Mouse (Mus musculus) midbrain, embryonic 14.5 days (tissue): ENCODE measurements around the gene Sh3kbp1. TPM values are rescaled to one million over a fixed set of nuclear protein-coding genes. Genes with fewer than 3 reads are reported as not detected.

ENCODE experiments used
- ATAC-seq: fragments of 200-750 bp; cut with Nextera tagmentation; 2 replicates; pipeline ENCODE4 v1.8.0; 2017; ENCODE audit warnings: moderate number of reproducible peaks, moderate library complexity; ENCODE audit not compliant: low FRiP score, low TSS enrichment
- DNase-seq: peaks from one replicate; pipeline ENCODE4 v3.0.0-alpha.2; 2015
- H3K27ac ChIP-seq: fragments of 300-500 bp; sonication (generic); replicated peaks from 2 replicates; pipeline ENCODE4 v1.5.1; 2014; ENCODE audit warnings: mild to moderate bottlenecking, low read depth, low read length, moderate library complexity
- H3K27me3 ChIP-seq: fragments of 300-500 bp; sonication (generic); 2 replicates; pipeline ENCODE4 v1.6.1; 2014; ENCODE audit warnings: low read length, control low read depth, mixed read lengths; ENCODE audit not compliant: control insufficient read depth, insufficient read depth
- H3K36me3 ChIP-seq: fragments of 300-500 bp; sonication (generic); 2 replicates; pipeline ENCODE4 v1.6.1; 2014; ENCODE audit warnings: low read length, control low read depth; ENCODE audit not compliant: control insufficient read depth, insufficient read depth
- H3K4me1 ChIP-seq: fragments of 300-500 bp; sonication (generic); 2 replicates; pipeline ENCODE4 v1.6.1; 2014; ENCODE audit warnings: mild to moderate bottlenecking, antibody characterized with exemption, low read length, control low read depth; ENCODE audit not compliant: control insufficient read depth, insufficient read depth
- H3K4me2 ChIP-seq: fragments of 300-500 bp; sonication (generic); 2 replicates; pipeline ENCODE4 v1.6.1; 2014; ENCODE audit warnings: mild to moderate bottlenecking, low read length, moderate library complexity
- H3K4me3 ChIP-seq: fragments of 300-500 bp; sonication (generic); replicated peaks from 2 replicates; pipeline ENCODE4 v1.5.1; 2014; ENCODE audit warnings: low read depth, low read length
- H3K9ac ChIP-seq: fragments of 300-500 bp; sonication (generic); replicated peaks from 2 replicates; pipeline ENCODE4 v1.6.1; 2014; ENCODE audit warnings: mild to moderate bottlenecking, low read length, moderate library complexity
- H3K9me3 ChIP-seq: fragments of 300-500 bp; sonication (generic); 2 replicates; pipeline ENCODE4 v1.6.1; 2016; ENCODE audit warnings: low read length, control low read depth, mixed read lengths; ENCODE audit not compliant: control insufficient read depth
- WGBS: fragments of 180-500 bp; shearing (Covaris S2); extraction: QIAGEN DNeasy Blood & Tissue Kit; methylation state at CpG from one replicate; pipeline ENCODE4 v1.1.7; 2014; 5-methylcytosine and 5-hydroxymethylcytosine counted together
- polyA plus RNA-seq: library from polyadenylated mRNA; unstranded; fragments of >200 nt; fragmentation: Nextera tagmentation; extraction: Ambion mirVana; gene quantifications from 2 replicates; pipeline ENCODE4 v1.2.1, GENCODE M21; 2014

Gene Sh3kbp1
- polyA plus RNA-seq, 1 experiment from 2014 or later: 45.1 TPM

DNA sequence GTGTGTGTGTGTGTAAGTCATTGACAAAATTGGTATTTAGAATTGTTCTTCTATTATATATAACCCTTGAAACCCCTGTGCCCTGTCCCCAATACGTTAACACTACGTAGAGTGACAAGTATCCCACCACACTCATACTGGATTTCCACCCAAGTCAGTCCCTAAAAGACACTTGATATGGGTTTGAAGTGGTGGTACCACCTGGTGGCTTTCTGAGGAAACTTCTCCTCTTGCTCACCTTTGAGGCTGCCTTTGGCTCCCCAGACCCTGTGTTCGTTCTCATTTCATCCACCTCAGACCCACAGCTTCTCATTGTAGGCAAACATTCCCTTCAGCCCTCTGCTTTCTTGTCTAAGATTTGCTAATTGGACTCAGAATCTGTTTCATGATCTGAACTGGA, 142.7 kb downstream of the Sh3kbp1 start:
- Histone ChIP-seq H3K9me3 (no peaks in the 10 kb centered on the region), H3K4me3 (no peak overlapping the region), H3K27me3 (no peaks in the 10 kb centered on the region), H3K4me1 (no peaks in the 10 kb centered on the region), H3K27ac (no peak overlapping the region), H3K9ac (no peak overlapping the region), H3K4me2 (no peak overlapping the region), H3K36me3 (no peaks in the 10 kb centered on the region)
- WGBS: 94% methylated on average over 3 of the region's 3 CpGs
- ATAC-seq (no peak), DNase-seq (no peak)

DNA sequence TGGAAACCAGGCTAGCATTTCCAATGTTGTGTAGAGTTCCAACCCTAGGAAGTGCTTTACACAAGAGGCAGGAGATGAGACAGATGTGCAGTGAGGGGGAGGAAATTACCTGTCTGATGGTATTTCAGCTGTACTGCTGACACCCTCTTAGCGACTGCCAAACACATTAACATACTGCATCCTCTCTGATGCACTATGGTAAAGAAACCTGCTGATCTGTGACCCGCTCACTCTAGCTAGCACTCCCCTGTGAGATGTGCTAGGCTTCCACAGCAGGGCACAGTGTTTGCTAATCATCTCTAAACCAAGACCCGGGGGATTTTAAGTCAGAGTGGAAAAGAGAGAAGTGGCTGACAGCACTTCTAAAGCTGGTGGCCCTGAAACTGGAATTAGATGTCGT, 145.1 kb downstream of the Sh3kbp1 start:
- Histone ChIP-seq H3K4me3 (no peak overlapping the region), H3K9me3 (no peaks in the 10 kb centered on the region), H3K27me3 (no peaks in the 10 kb centered on the region), H3K4me2 (no peak overlapping the region), H3K4me1 (no peaks in the 10 kb centered on the region), H3K36me3 (no peaks in the 10 kb centered on the region), H3K27ac (no peak overlapping the region), H3K9ac (no peak overlapping the region)
- ATAC-seq: no peak
- no peak for DNase-seq
- WGBS: 48% methylated on average over 4 of the region's 4 CpGs

DNA sequence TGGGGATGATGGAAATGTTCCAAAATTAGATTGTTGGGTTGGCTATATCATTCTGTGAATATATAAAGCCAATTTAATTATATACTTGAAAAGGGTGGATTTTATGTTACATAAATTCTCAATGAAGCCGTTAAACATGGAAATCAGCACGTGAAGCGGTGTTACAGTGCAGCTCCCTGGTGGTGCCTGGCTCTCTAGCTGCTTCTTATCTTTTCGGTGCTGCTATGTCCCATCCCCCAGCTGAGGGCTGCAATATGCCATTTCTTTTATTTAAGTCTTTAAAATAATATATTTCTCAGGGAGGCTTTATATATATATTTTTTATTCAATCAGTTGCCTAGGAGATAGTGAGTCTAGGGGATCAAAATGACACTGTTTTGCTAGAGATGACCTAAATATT, 148.0 kb downstream of the Sh3kbp1 start:
- peak; percentile 46 for DNase-seq

DNA sequence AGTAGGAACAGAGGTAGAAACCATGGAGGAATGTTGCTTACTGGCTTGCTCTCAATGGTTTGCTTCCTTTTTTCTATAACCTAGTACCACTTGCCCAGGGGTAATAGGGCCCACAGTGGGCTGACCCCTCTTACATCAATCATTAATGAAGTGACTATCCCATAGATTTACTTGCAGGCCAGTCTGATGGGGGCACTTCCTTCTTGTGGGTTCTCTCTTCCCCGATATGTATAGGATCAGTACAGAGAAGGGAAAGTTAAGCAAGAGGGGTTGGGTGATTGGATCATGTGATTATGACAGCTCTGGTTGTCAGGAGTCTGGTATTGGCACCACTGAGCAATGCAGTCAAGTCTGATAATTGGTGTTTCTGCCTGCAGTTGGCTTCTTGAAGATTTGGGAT, 151.7 kb downstream of the Sh3kbp1 start:
- no peaks in the 10 kb centered on the region for H3K4me1 ChIP-seq
- no peak overlapping the region for H3K4me3 ChIP-seq
- no peaks in the 10 kb centered on the region for H3K9me3 ChIP-seq
- H3K27ac ChIP-seq: no peak overlapping the region
- H3K36me3 ChIP-seq: no peaks in the 10 kb centered on the region
- DNase-seq (no peak), ATAC-seq (no peak)
- no peaks in the 10 kb centered on the region for H3K27me3 ChIP-seq
- WGBS: 100% methylated on average over 1 of the region's 1 CpGs
- H3K4me2 ChIP-seq: no peak overlapping the region
- H3K9ac ChIP-seq: no peak overlapping the region

More for the DNA sequence above, 148.0 kb downstream of the Sh3kbp1 start:
- Histone ChIP-seq H3K9me3 (no peaks in the 10 kb centered on the region), H3K27ac (peak overlapping the region; percentile 14; the same call in 1 of the 2 replicates), H3K27me3 (no peaks in the 10 kb centered on the region), H3K36me3 (no peaks in the 10 kb centered on the region), H3K9ac (no peak overlapping the region), H3K4me3 (no peak overlapping the region), H3K4me2 (no peak overlapping the region), H3K4me1 (no peaks in the 10 kb centered on the region)
- WGBS: 63% methylated on average over 4 of the region's 4 CpGs
- ATAC-seq: no peak

DNA sequence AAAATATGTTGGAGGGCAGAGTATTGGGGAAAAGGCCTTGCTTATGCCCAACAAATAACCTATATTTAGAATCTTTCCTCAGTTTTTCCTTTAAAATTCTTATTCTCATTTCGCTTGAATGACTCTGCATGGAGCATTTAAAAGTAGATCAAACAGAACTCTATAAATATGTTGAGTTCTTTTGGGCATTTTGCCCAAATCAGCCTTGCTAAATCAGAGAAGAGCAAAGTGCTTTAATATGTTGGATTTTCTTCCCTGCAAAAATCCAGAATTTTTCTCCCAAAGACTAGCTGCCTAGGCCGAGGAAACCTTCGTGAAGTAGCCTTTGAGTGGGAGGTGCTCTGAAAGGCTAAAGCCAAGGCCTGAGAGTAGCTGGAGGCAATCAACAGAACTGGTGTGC, 163.4 kb downstream of the Sh3kbp1 start:
- Histone ChIP-seq H3K4me3 (no peak overlapping the region), H3K9ac (no peak overlapping the region), H3K27me3 (0 out of 2 replicates have a peak, but pooled peaks cover 3% of the 10 kb centered on the region), H3K27ac (no peak overlapping the region), H3K36me3 (no peaks in the 10 kb centered on the region), H3K9me3 (no peaks in the 10 kb centered on the region), H3K4me1 (no peaks in the 10 kb centered on the region), H3K4me2 (no peak overlapping the region)
- peak; percentile 3 for DNase-seq
- 71% methylated on average over 3 of the region's 3 CpGs for WGBS
- ATAC-seq: no peak

DNA sequence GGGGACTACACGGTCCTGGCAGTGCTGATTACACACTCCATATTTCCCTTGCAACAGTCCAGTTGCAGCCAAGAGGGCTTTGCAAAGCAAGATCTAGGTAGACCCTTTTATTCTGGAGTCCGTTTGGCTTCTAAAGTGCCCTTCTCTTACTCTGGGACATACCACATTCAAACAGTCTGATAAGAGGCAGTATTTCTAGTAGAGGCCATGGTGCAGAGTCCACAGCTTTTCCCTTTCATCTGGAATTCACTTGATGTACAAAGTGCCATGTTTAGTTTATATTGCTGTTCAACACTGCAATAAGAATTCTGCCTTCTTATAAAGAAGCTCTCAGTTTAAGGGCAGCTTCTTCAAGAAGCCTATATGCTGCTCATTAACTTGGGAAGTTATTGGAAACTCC, 168.5 kb downstream of the Sh3kbp1 start:
- H3K4me1 ChIP-seq: no peaks in the 10 kb centered on the region
- no peak for ATAC-seq
- H3K9ac ChIP-seq: no peak overlapping the region
- DNase-seq: no peak
- H3K27me3 ChIP-seq: no peaks in the 10 kb centered on the region
- no peaks in the 10 kb centered on the region for H3K36me3 ChIP-seq
- no peaks in the 10 kb centered on the region for H3K9me3 ChIP-seq
- WGBS: 72% methylated on average over 2 of the region's 2 CpGs
- no peak overlapping the region for H3K4me3 ChIP-seq
- H3K27ac ChIP-seq: no peak overlapping the region
- no peak overlapping the region for H3K4me2 ChIP-seq

DNA sequence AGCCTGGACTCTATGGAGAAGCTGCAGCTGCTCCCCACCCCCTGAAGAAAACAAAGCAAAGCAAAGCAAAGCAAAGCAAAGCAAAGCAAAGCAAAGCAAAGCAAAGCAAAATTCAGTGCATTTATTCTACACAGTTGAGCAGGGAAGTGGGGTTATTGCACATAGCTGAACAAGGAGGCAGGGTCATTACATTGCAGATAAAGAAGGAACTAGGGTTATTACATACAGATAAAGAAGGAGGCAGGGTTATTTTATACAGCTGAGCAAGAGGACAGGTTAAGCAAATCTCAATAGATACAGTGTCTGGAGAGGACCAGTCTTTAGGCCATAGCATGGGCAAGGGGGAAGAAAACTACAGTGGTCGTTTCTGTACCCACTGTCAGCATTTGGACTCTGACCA, 177.3 kb downstream of the Sh3kbp1 start:
- H3K27ac ChIP-seq: no peak overlapping the region
- no peak overlapping the region for H3K4me3 ChIP-seq
- no peak overlapping the region for H3K4me2 ChIP-seq
- H3K36me3 ChIP-seq: no peaks in the 10 kb centered on the region
- no peaks in the 10 kb centered on the region for H3K4me1 ChIP-seq
- no peaks in the 10 kb centered on the region for H3K27me3 ChIP-seq
- DNase-seq (no peak), ATAC-seq (no peak)
- no peaks in the 10 kb centered on the region for H3K9me3 ChIP-seq
- no peak overlapping the region for H3K9ac ChIP-seq
- 88% methylated on average over 1 of the region's 1 CpGs for WGBS

DNA sequence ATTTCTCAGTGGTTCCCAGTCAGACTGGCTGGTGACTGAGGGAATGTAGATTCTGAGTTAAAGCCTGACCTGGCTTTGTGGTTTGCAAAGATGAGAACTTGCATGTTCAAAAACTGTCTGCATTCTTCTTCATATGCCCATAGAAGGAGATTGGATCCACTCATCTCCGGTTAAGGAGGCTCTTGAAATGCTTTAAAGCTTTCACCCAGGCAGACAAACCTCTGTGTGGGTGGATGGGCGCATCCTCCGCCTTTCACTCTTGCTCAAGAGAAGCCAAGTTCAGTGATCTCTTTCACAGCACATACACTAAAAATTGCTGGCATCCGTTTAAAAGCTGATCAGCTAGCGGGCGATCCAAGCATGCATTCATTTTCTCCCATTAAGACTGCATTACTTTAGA, 182.4 kb downstream of the Sh3kbp1 start:
- Histone ChIP-seq H3K27ac (no peak overlapping the region), H3K9me3 (no peaks in the 10 kb centered on the region), H3K4me3 (no peak overlapping the region), H3K4me1 (no peaks in the 10 kb centered on the region), H3K4me2 (no peak overlapping the region), H3K27me3 (no peaks in the 10 kb centered on the region; the same call in 1 of the 2 replicates), H3K9ac (no peak overlapping the region), H3K36me3 (no peaks in the 10 kb centered on the region)
- DNase-seq (no peak), ATAC-seq (no peak)
- WGBS: 89% methylated on average over 6 of the region's 6 CpGs

DNA sequence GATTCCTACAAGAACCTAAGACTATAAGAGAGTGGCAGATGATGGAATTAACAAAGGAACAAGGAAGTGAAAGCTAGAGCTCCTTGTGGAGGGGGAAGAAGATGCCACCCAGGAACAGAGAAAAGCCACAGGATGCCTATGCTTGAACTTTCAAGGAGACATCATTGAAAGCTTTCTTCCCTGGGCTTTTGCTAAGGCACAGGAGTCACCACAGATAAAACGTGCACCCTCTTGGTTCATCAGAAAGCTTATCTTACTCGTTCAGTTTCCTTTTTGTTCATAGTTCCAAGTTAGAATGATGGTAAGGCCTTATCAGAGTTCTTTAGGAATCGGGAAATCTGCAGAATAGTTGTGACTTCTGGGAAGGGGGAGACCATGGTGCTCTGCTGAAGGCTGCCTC, 183.4 kb downstream of the Sh3kbp1 start:
- no peaks in the 10 kb centered on the region for H3K9me3 ChIP-seq
- no peaks in the 10 kb centered on the region; the same call in 1 of the 2 replicates for H3K27me3 ChIP-seq
- no peak for ATAC-seq
- no peak overlapping the region for H3K4me2 ChIP-seq
- 82% methylated on average over 3 of the region's 3 CpGs for WGBS
- H3K4me3 ChIP-seq: no peak overlapping the region
- no peaks in the 10 kb centered on the region for H3K36me3 ChIP-seq
- no peak overlapping the region for H3K27ac ChIP-seq
- no peak overlapping the region for H3K9ac ChIP-seq
- DNase-seq: no peak
- no peaks in the 10 kb centered on the region for H3K4me1 ChIP-seq
